Mouse (Mus musculus) MEL (cell line): ENCODE results near the gene Odf3b. TPM values are rescaled to one million over a fixed set of nuclear protein-coding genes. Genes with fewer than 3 reads are reported as not detected.

ENCODE experiments used
- DNase-seq: peaks from one replicate; pipeline ENCODE4 v3.0.0; 2011; ENCODE audit warnings: low read depth, low spot score
- H3K27ac ChIP-seq: 2 replicates; pipeline ENCODE4 v1.5.1; 2012; ENCODE audit warnings: low read depth, mild to moderate bottlenecking, control low read depth, low read length, moderate library complexity; ENCODE audit not compliant: control insufficient read depth
- H3K27me3 ChIP-seq, 2 experiments: fragments of 150-350 bp in 1 of 2; sonication (generic) in 1 of 2; 2 replicates each; pipeline ENCODE4 v1.6.1; 2012; ENCODE audit warnings: low read length in 2 of 2, mild to moderate bottlenecking in 2 of 2, improper control_type of control experiment in 1 of 2, moderate library complexity in 1 of 2; ENCODE audit not compliant: insufficient read depth in 2 of 2, control insufficient read depth in 1 of 2
- H3K36me3 ChIP-seq, 2 experiments: 2 replicates each; pipeline ENCODE4 v1.6.1; 2012 to 2014; ENCODE audit warnings: low read length in 2 of 2, improper control_type of control experiment in 1 of 2, inconsistent platforms in 1 of 2, mild to moderate bottlenecking in 1 of 2; ENCODE audit not compliant: insufficient read depth in 2 of 2, control insufficient read depth in 1 of 2
- H3K4me1 ChIP-seq, 2 experiments: fragments of 150-350 bp in 1 of 2; sonication (generic) in 1 of 2; 2 replicates each; pipeline ENCODE4 v1.6.1; 2012; ENCODE audit warnings: low read length in 2 of 2, improper control_type of control experiment in 1 of 2, mild to moderate bottlenecking in 1 of 2; ENCODE audit not compliant: insufficient read depth in 2 of 2, control insufficient read depth in 1 of 2
- H3K4me3 ChIP-seq, 2 experiments: fragments of 150-350 bp in 1 of 2; sonication (generic) in 1 of 2; 2 replicates each; pipeline ENCODE4 v1.5.1; 2012; ENCODE audit warnings: low read depth in 2 of 2, low read length in 2 of 2, mild to moderate bottlenecking in 2 of 2, moderate library complexity in 2 of 2, control low read depth in 1 of 2, improper control_type of control experiment in 1 of 2; ENCODE audit not compliant: control insufficient read depth in 1 of 2, insufficient read depth in 1 of 2
- H3K79me2 ChIP-seq: 2 replicates; pipeline ENCODE4 v1.6.1; 2012; ENCODE audit warnings: mild to moderate bottlenecking, low read length, moderate library complexity; ENCODE audit not compliant: control insufficient read depth, poor library complexity, insufficient read depth
- H3K9ac ChIP-seq: 2 replicates; pipeline ENCODE4 v1.6.1; 2012; ENCODE audit warnings: low read depth, mild to moderate bottlenecking, control low read depth, low read length, moderate library complexity; ENCODE audit not compliant: control insufficient read depth, poor library complexity, severe bottlenecking
- H3K9me3 ChIP-seq: fragments of 150-350 bp; sonication (generic); replicated peaks from 2 replicates; pipeline ENCODE4 v1.6.1; 2012; ENCODE audit warnings: mild to moderate bottlenecking, low read length, improper control_type of control experiment, moderate library complexity; ENCODE audit not compliant: insufficient read depth
- BHLHE40 ChIP-seq: IDR thresholded peaks from 2 replicates; pipeline ENCODE4 v1.6.1; 2012; ENCODE audit warnings: low read depth, mild to moderate bottlenecking, inconsistent platforms, low read length, improper control_type of control experiment, borderline replicate concordance
- CHD1 ChIP-seq: IDR thresholded peaks from 2 replicates; pipeline ENCODE4 v1.6.1; 2012; ENCODE audit warnings: low read depth, mild to moderate bottlenecking, inconsistent platforms, low read length, improper control_type of control experiment
- ELF1 ChIP-seq: IDR thresholded peaks from 2 replicates; pipeline ENCODE4 v1.6.1; 2014; ENCODE audit warnings: low read depth, mild to moderate bottlenecking, inconsistent platforms, low read length, improper control_type of control experiment, moderate library complexity
- EP300 ChIP-seq, 2 experiments: IDR thresholded peaks; 2 replicates each; pipeline ENCODE4 v1.6.1; 2011; ENCODE audit warnings: improper control_type of control experiment in 2 of 2, low read length in 2 of 2, low read depth in 1 of 2, mild to moderate bottlenecking in 1 of 2
- GATA1 ChIP-seq: IDR thresholded peaks from 2 replicates; pipeline ENCODE4 v1.6.1; 2011; ENCODE audit warnings: low read depth, low read length, improper control_type of control experiment
- HCFC1 ChIP-seq: IDR thresholded peaks from 2 replicates; pipeline ENCODE4 v1.6.1; 2012; ENCODE audit warnings: low read depth, mild to moderate bottlenecking, inconsistent platforms, low read length, improper control_type of control experiment, moderate library complexity
- KAT2A ChIP-seq: conservative IDR thresholded peaks from 2 replicates; pipeline ENCODE4 v1.6.1; 2012; ENCODE audit warnings: low read depth, low read length, improper control_type of control experiment, inconsistent platforms
- MEF2A ChIP-seq: IDR thresholded peaks from 2 replicates; pipeline ENCODE4 v1.6.1; 2014; ENCODE audit warnings: low read depth, mild to moderate bottlenecking, inconsistent platforms, low read length, improper control_type of control experiment; ENCODE audit not compliant: poor library complexity, insufficient replicate concordance, severe bottlenecking; ENCODE audit errors: extremely low read depth
- MYC ChIP-seq: IDR thresholded peaks from 2 replicates; pipeline ENCODE4 v1.6.1; 2011; ENCODE audit warnings: low read depth, mild to moderate bottlenecking, low read length, improper control_type of control experiment, moderate library complexity
- POLR2AphosphoS2 ChIP-seq: IDR thresholded peaks from 2 replicates; pipeline ENCODE4 v1.6.1; 2011; ENCODE audit warnings: low read length, improper control_type of control experiment
- SIN3A ChIP-seq: IDR thresholded peaks from 2 replicates; pipeline ENCODE4 v1.6.1; 2012; ENCODE audit warnings: low read length, improper control_type of control experiment, inconsistent platforms
- SMC3 ChIP-seq: IDR thresholded peaks from 2 replicates; pipeline ENCODE4 v1.6.1; 2011; ENCODE audit warnings: low read depth, low read length, improper control_type of control experiment
- TAL1 ChIP-seq: IDR thresholded peaks from 2 replicates; pipeline ENCODE4 v1.6.1; 2012; ENCODE audit warnings: mild to moderate bottlenecking, inconsistent platforms, low read length, moderate library complexity, mixed read lengths
- ZMIZ1 ChIP-seq: IDR thresholded peaks from 2 replicates; pipeline ENCODE4 v1.6.1; 2012; ENCODE audit warnings: low read depth, mild to moderate bottlenecking, inconsistent platforms, low read length, improper control_type of control experiment, moderate library complexity
- ZNF384 ChIP-seq: IDR thresholded peaks from 2 replicates; pipeline ENCODE4 v1.6.1; 2012; ENCODE audit warnings: low read depth, mild to moderate bottlenecking, inconsistent platforms, low read length, improper control_type of control experiment
- polyA plus RNA-seq, 2 experiments: library from polyadenylated mRNA; stranded (reverse) in 1 of 2; unstranded in 1 of 2; fragments of >175 nt in 1 of 2; fragments of >200 nt in 1 of 2; gene quantifications; 2 replicates each; pipeline versions ENCODE4 v1.2.1 to v1.2.4; 2012; ENCODE audit warnings: low replicate concordance in 2 of 2, low read depth in 1 of 2; ENCODE audit not compliant: insufficient read length in 2 of 2, insufficient read depth in 1 of 2, missing spikeins in 1 of 2
- total RNA-seq: library from RNA; depleted of rRNA; stranded (reverse); fragments of 300-350 nt; gene quantifications from 2 replicates; pipeline ENCODE4 v1.2.3, GENCODE M21; 2012; rRNA removed

Odf3b gene
- total and polyA plus RNA-seq, 3 experiments, result not detected

GRCm38 (mm10) chr15:89334774-89335537 lies 44.1 kb downstream of the Odf3b start:
- peaks cover 2 to 4% of the 10 kb centered on the region in 2 experiments; a peak in 3 of 4 replicates for H3K27me3 ChIP-seq
- no peak overlapping the region for H3K4me3 ChIP-seq
- peaks cover 2 to 3% of the 10 kb centered on the region in 2 experiments; a peak in 3 of 4 replicates for H3K4me1 ChIP-seq
- H3K79me2 ChIP-seq, result no peaks in the 10 kb centered on the region
- no peaks in the 10 kb centered on the region for H3K36me3 ChIP-seq
- TF ChIP-seq POLR2AphosphoS2 (no peak), ELF1 (no peak), MEF2A (no peak), SIN3A (no peak), ZMIZ1 (no peak), BHLHE40 (no peak), SMC3 (no peak)
- TF ChIP-seq, all 39 proteins: peak for 0
- no peak overlapping the region for H3K27ac ChIP-seq
- no peak overlapping the region for H3K9ac ChIP-seq
- DNase-seq, result no peak
- no peaks in the 10 kb centered on the region for H3K9me3 ChIP-seq

- no peak for TF ChIP-seq GATA1
- TF ChIP-seq KAT2A, result no peak
- TF ChIP-seq ELF1, result no peak
- no peak for TF ChIP-seq ZNF384
- TF ChIP-seq POLR2AphosphoS2, result no peak
- TF ChIP-seq CHD1, result no peak
- no peak for TF ChIP-seq TAL1
- no peak for TF ChIP-seq SMC3
- TF ChIP-seq HCFC1, result no peak
- no peak for TF ChIP-seq EP300 (IDR thresholded peaks at IDR 0.05; ENCODE audit: low read depth in 1 of 2, low read length in 2 of 2)
- no peak for TF ChIP-seq MYC
- Histone ChIP-seq H3K4me3 (no peak within 1 kb of the TSS), H3K9ac (no peak within 1 kb of the TSS), H3K4me1 (no peaks in the 10 kb centered on the region), H3K27ac (no peak within 1 kb of the TSS), H3K36me3 (no peaks in the 10 kb centered on the region), H3K79me2 (no peaks in the 10 kb centered on the region), H3K27me3 (peaks cover 2 to 4% of the 10 kb centered on the region in 2 experiments; a peak in 3 of 4 replicates), H3K9me3 (no peaks in the 10 kb centered on the region)
- DNase-seq, result no peak
Measured at GRCm38 (mm10) chr15:89334271-89334670, 44.8 kb downstream of the Odf3b start, which contains the start of gene Miox. TSS of gene Miox (plus strand) at chr15:89334398.

Other genes with a start within 250 kb of the Odf3b start
- gene Mapk12, start 238.6 kb downstream of the Odf3b start, total RNA-seq, result 0.10 TPM in 1 of 2 replicates, not detected in the other
- under 1 TPM in 1 of 2 experiments, not detected in 1; 0.18 TPM for gene Mapk12, start 238.6 kb downstream of the Odf3b start, polyA plus RNA-seq
- 0.04 and 0.16 TPM in 2 replicates for gene Mapk11, start 229.7 kb downstream of the Odf3b start, total RNA-seq
- gene Mapk11, start 229.7 kb downstream of the Odf3b start, polyA plus RNA-seq, result under 1 TPM in 1 of 2 experiments, not detected in 1; 0.04 TPM
- gene Plxnb2, start 198.5 kb downstream of the Odf3b start, total RNA-seq, result 0.10 and 0.19 TPM in 2 replicates
- gene Plxnb2, start 198.5 kb downstream of the Odf3b start, polyA plus RNA-seq, result under 1 TPM in 1 of 2 experiments, not detected in 1; 0.17 TPM
- 4.6 and 6.1 TPM in 2 replicates for gene Dennd6b, start 182.8 kb downstream of the Odf3b start, total RNA-seq
- gene Dennd6b, start 182.8 kb downstream of the Odf3b start, polyA plus RNA-seq, result 10 to 100 TPM in 1 of 2 experiments, not detected in 1; 11.4 TPM
- 13.5 and 15.5 TPM in 2 replicates for gene Ppp6r2, start 167.7 kb downstream of the Odf3b start, total RNA-seq
- gene Ppp6r2, start 167.7 kb downstream of the Odf3b start, polyA plus RNA-seq, result 10 to 100 TPM in 1 of 2 experiments, not detected in 1; 23.2 TPM
- 80.4 and 84.6 TPM in 2 replicates for gene Sbf1, start 64.0 kb downstream of the Odf3b start, total RNA-seq
- 100 to 1,000 TPM in 1 of 2 experiments, not detected in 1; 147 TPM for gene Sbf1, start 64.0 kb downstream of the Odf3b start, polyA plus RNA-seq
- 1.4 and 7.1 TPM in 2 replicates for gene Adm2, start 56.6 kb downstream of the Odf3b start, total RNA-seq
- 10 to 100 TPM in 1 of 2 experiments, not detected in 1; 18.2 TPM for gene Adm2, start 56.6 kb downstream of the Odf3b start, polyA plus RNA-seq
- not detected in 2 replicates for gene Miox, start 44.9 kb downstream of the Odf3b start, total RNA-seq
- gene Miox, start 44.9 kb downstream of the Odf3b start, polyA plus RNA-seq, result not detected
- 14.5 and 14.7 TPM in 2 replicates for gene Lmf2, start 23.6 kb downstream of the Odf3b start, total RNA-seq
- 10 to 100 TPM in 1 of 2 experiments, not detected in 1; 52.0 TPM for gene Lmf2, start 23.6 kb downstream of the Odf3b start, polyA plus RNA-seq
- 126 and 137 TPM in 2 replicates for gene Ncaph2, start 23.6 kb downstream of the Odf3b start, total RNA-seq
- gene Ncaph2, start 23.6 kb downstream of the Odf3b start, polyA plus RNA-seq, result 100 to 1,000 TPM; 160 to 165 TPM
- 50.2 and 58.9 TPM in 2 replicates for gene Sco2, start 5.4 kb downstream of the Odf3b start, total RNA-seq
- gene Sco2, start 5.4 kb downstream of the Odf3b start, polyA plus RNA-seq, result 10 to 100 TPM in 1 of 2 experiments, not detected in 1; 34.6 TPM
- gene Tymp, start 2.2 kb downstream of the Odf3b start, total RNA-seq, result 0.92 and 1.5 TPM in 2 replicates
- 1 to 10 TPM in 1 of 2 experiments, not detected in 1; 2.0 TPM for gene Tymp, start 2.2 kb downstream of the Odf3b start, polyA plus RNA-seq
- gene Klhdc7b, start 5.6 kb upstream of the Odf3b start, total RNA-seq, result not detected in 2 replicates
- under 1 TPM in 1 of 2 experiments, not detected in 1; 0.01 TPM for gene Klhdc7b, start 5.6 kb upstream of the Odf3b start, polyA plus RNA-seq
- 0.82 and 1.5 TPM in 2 replicates for gene Syce3, start 31.2 kb upstream of the Odf3b start, total RNA-seq
- 1 to 10 TPM in 1 of 2 experiments, not detected in 1; 1.4 TPM for gene Syce3, start 31.2 kb upstream of the Odf3b start, polyA plus RNA-seq
- gene Cpt1b, start 46.6 kb upstream of the Odf3b start, total RNA-seq, result 0.92 and 1.4 TPM in 2 replicates
- gene Cpt1b, start 46.6 kb upstream of the Odf3b start, polyA plus RNA-seq, result 1 to 10 TPM in 1 of 2 experiments, not detected in 1; 2.0 TPM
- 2.5 and 3.8 TPM in 2 replicates for gene C730034F03Rik, start 50.3 kb upstream of the Odf3b start, total RNA-seq
- gene C730034F03Rik, start 50.3 kb upstream of the Odf3b start, polyA plus RNA-seq, result 1 to 10 TPM in 1 of 2 experiments, not detected in 1; 1.6 TPM
- gene Gm44502, start 50.4 kb upstream of the Odf3b start, total RNA-seq, result not detected in 2 replicates
- not detected for gene Gm44502, start 50.4 kb upstream of the Odf3b start, polyA plus RNA-seq
- 19.3 and 19.5 TPM in 2 replicates for gene Chkb, start 50.6 kb upstream of the Odf3b start, total RNA-seq
- gene Chkb, start 50.6 kb upstream of the Odf3b start, polyA plus RNA-seq, result 10 to 100 TPM in 1 of 2 experiments, not detected in 1; 51.3 TPM
- 0.04 TPM in 1 of 2 replicates, not detected in the other for gene Mapk8ip2, start 74.6 kb upstream of the Odf3b start, total RNA-seq
- gene Mapk8ip2, start 74.6 kb upstream of the Odf3b start, polyA plus RNA-seq, result under 1 TPM in 1 of 2 experiments, not detected in 1; 0.01 TPM
- gene Arsa, start 98.1 kb upstream of the Odf3b start, total RNA-seq, result 8.4 and 9.1 TPM in 2 replicates
- 10 to 100 TPM in 1 of 2 experiments, not detected in 1; 28.1 TPM for gene Arsa, start 98.1 kb upstream of the Odf3b start, polyA plus RNA-seq
- 7.8 and 14.2 TPM in 2 replicates for gene Shank3, start 120.3 kb upstream of the Odf3b start, total RNA-seq
- gene Shank3, start 120.3 kb upstream of the Odf3b start, polyA plus RNA-seq, result 10 to 100 TPM in 1 of 2 experiments, not detected in 1; 20.3 TPM
- gene Acr, start 189.0 kb upstream of the Odf3b start, total RNA-seq, result not detected in 2 replicates
- gene Acr, start 189.0 kb upstream of the Odf3b start, polyA plus RNA-seq, result under 1 TPM in 1 of 2 experiments, not detected in 1; 0.15 TPM
- 3.0 and 3.3 TPM in 2 replicates for gene Rabl2, start 212.6 kb upstream of the Odf3b start, total RNA-seq
- gene Rabl2, start 212.6 kb upstream of the Odf3b start, polyA plus RNA-seq, result 10 to 100 TPM in 1 of 2 experiments, not detected in 1; 10.6 TPM